Mouse (Mus musculus) stomach, postnatal 0 days (tissue): ENCODE results near the gene Tjap1. TPM values are rescaled to one million over a fixed set of nuclear protein-coding genes. Genes with fewer than 3 reads are reported as not detected.

Source experiments
- ATAC-seq: fragments of 200-750 bp; cut with Nextera tagmentation; 2 replicates; pipeline ENCODE4 v1.8.0; 2017; ENCODE audit not compliant: low FRiP score, low TSS enrichment
- DNase-seq: peaks from one replicate; pipeline ENCODE4 v3.0.0-alpha.2; 2016; ENCODE audit warnings: low spot score
- H3K27ac ChIP-seq: fragments of 300-500 bp; sonication (generic); replicated peaks from 2 replicates; pipeline ENCODE4 v1.5.1; 2014; ENCODE audit warnings: mild to moderate bottlenecking, control low read depth
- H3K27me3 ChIP-seq: fragments of 300-500 bp; sonication (generic); 2 replicates; pipeline ENCODE4 v1.6.1; 2014; ENCODE audit warnings: low read length; ENCODE audit not compliant: control insufficient read depth, insufficient read depth
- H3K36me3 ChIP-seq: fragments of 300-500 bp; sonication (generic); 2 replicates; pipeline ENCODE4 v1.6.1; 2014; ENCODE audit warnings: low read length, mixed read lengths; ENCODE audit not compliant: control insufficient read depth, insufficient read depth
- H3K4me1 ChIP-seq: fragments of 300-500 bp; sonication (generic); replicated peaks from 2 replicates; pipeline ENCODE4 v1.6.1; 2014; ENCODE audit warnings: antibody characterized with exemption; ENCODE audit not compliant: control insufficient read depth, insufficient read depth
- H3K4me2 ChIP-seq: fragments of 300-500 bp; sonication (generic); replicated peaks from 2 replicates; pipeline ENCODE4 v1.6.1; 2014; ENCODE audit warnings: low read depth, mild to moderate bottlenecking, control low read depth, moderate library complexity
- H3K4me3 ChIP-seq: fragments of 300-500 bp; sonication (generic); 2 replicates; pipeline ENCODE4 v1.5.1; 2014; ENCODE audit warnings: low read depth, low read length, control low read depth
- H3K9ac ChIP-seq: fragments of 300-500 bp; sonication (generic); 2 replicates; pipeline ENCODE4 v1.6.1; 2014; ENCODE audit warnings: mild to moderate bottlenecking, low read length, control low read depth, mixed read lengths
- H3K9me3 ChIP-seq: fragments of 300-500 bp; sonication (generic); 2 replicates; pipeline ENCODE4 v1.6.1; 2016; ENCODE audit warnings: low read length; ENCODE audit not compliant: control insufficient read depth
- CTCF ChIP-seq: IDR thresholded peaks from 2 replicates; pipeline ENCODE4 v1.5.1; 2016; ENCODE audit warnings: antibody characterized with exemption, low read depth, mild to moderate bottlenecking, moderate library complexity
- EP300 ChIP-seq: optimal IDR thresholded peaks from 2 replicates; pipeline ENCODE3; 2016; ENCODE audit warnings: antibody characterized with exemption
- WGBS: fragments of 180-500 bp; shearing (Covaris S2); extraction: QIAGEN DNeasy Blood & Tissue Kit; methylation state at CpG from one replicate; pipeline ENCODE4 v1.1.7; 2014; 5-methylcytosine and 5-hydroxymethylcytosine counted together
- polyA plus RNA-seq: library from polyadenylated mRNA; unstranded; fragments of >200 nt; fragmentation: Nextera tagmentation; extraction: Ambion mirVana; gene quantifications from 2 replicates; pipeline ENCODE4 v1.2.1, GENCODE M21; 2015

Tjap1 gene
- polyA plus RNA-seq, 1 experiment from 2014 or later, result 13.5 TPM

DNA sequence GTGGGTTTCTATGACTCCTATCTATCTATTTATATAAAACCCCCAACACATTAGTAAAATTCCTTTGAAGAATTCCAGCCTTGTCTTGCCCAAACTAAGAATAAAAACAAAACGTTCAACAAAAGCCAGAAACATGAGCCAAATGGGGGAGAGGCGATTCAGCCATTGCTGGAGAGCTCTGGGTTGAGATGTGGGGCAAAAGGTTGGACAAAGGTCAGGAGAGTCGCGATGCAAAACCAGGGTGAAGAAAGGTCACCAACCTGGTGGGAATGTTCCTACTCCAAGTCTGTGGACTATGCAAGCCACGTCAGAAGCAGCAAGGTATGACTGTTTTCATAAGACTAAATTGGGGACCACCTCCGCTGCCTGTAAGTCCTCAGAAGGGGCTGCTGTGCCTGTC lies 37.7 kb upstream of the Tjap1 start:
- DNase-seq (no peak), ATAC-seq (no peak)
- 49% methylated on average over 6 of the region's 6 CpGs for WGBS

DNA sequence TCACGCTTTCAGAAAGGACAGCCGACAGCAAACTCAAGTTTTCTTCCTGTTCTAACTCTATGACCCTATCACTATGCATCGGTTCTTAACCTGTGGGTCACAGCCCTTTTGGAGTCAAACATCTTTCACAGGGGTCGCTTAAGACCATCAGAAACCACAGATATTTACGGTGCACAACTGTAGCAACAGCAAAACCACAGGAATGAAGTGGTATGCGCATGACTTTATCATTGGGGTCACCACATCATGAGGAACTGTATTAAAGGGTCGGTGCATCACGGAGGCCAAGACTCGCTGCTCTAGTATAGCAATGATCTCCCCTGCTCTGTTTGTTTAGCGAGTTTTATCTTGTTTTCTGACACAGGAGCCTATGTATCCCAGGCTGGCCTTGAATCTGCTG lies 33.0 kb upstream of the Tjap1 start:
- ATAC-seq, result no peak
- no peak overlapping the region for H3K4me3 ChIP-seq
- H3K36me3 ChIP-seq, result 0 out of 2 replicates have a peak, but pooled peaks cover 2% of the 10 kb centered on the region
- no peak overlapping the region for H3K4me2 ChIP-seq
- H3K27ac ChIP-seq, result no peak overlapping the region
- no peaks in the 10 kb centered on the region for H3K9me3 ChIP-seq
- TF ChIP-seq EP300 (no peak), CTCF (no peak)
- H3K9ac ChIP-seq, result no peak overlapping the region
- DNase-seq, result no peak
- H3K4me1 ChIP-seq, result no peaks in the 10 kb centered on the region
- no peaks in the 10 kb centered on the region for H3K27me3 ChIP-seq
- whole genome bisulfite sequencing, result 84% methylated on average over 10 of the region's 10 CpGs

More for the DNA sequence above, 37.7 kb upstream of the Tjap1 start:
- Histone ChIP-seq H3K27ac (no peak overlapping the region), H3K9me3 (no peaks in the 10 kb centered on the region), H3K27me3 (no peaks in the 10 kb centered on the region), H3K4me2 (no peak overlapping the region), H3K4me3 (no peak overlapping the region), H3K4me1 (no peaks in the 10 kb centered on the region), H3K9ac (no peak overlapping the region), H3K36me3 (peaks cover 3% of the 10 kb centered on the region; the same call in 1 of the 2 replicates)
- TF ChIP-seq EP300 (no peak), CTCF (no peak)

DNA sequence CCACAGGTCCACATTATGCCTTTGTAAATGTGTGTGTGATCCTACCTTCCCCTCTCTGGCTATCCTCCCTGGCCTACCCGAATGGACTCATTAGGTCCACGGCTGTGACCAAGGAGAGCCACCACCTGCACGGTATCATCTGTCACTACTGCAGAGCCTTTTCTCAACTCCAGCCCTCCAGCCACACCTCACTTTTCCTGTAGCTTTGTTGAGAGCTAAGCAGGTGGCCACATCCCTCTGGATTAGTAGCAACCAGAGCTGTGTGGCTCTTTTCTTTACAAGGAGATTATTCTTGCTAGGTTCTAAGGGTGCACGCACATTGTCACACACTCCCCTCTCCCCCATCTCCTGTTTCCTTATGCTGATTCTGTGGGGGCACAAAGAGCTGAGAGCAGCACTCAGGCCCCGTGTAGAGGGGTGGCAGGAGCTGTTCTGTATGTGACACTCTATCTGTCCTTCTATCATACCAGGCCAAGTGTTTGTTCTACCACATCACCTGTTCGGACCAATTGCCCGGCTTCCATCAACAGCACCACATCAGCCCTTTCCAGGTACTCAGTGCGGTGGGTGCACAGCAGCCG lies 30.4 kb upstream of the Tjap1 start:
- ATAC-seq (no peak), DNase-seq (no peak)
- H3K9ac ChIP-seq, result no peak overlapping the region
- H3K9me3 ChIP-seq, result no peaks in the 10 kb centered on the region
- H3K4me1 ChIP-seq, result no peaks in the 10 kb centered on the region
- no peak overlapping the region for H3K4me2 ChIP-seq
- TF ChIP-seq EP300 (no peak), CTCF (no peak)
- 75% methylated on average over 9 of the region's 9 CpGs for WGBS
- 0 out of 2 replicates have a peak, but pooled peaks cover 2% of the 10 kb centered on the region for H3K36me3 ChIP-seq
- H3K27ac ChIP-seq, result no peak overlapping the region
- H3K27me3 ChIP-seq, result no peaks in the 10 kb centered on the region
- no peak overlapping the region for H3K4me3 ChIP-seq

DNA sequence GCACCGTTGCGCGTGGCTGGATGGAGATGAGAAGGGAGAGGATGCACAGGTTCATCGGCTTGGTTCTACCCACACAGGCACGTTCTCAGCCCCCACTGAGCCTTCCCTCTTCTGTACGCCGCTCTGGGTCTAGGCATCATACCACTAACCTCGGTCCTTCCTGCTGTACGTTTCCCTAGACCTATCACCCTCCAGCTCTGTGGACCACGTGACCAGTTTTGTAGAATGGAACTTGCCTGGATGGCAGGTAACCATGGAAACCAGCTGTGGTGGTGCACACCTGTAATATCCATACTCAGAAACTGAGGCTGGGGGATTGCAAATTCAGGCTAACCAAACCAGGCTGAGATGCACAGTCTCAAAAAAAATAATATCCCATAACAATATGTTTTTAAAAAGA lies 27.7 kb upstream of the Tjap1 start:
- no peaks in the 10 kb centered on the region for H3K4me1 ChIP-seq
- no peak overlapping the region for H3K4me2 ChIP-seq
- no peaks in the 10 kb centered on the region for H3K9me3 ChIP-seq
- no peak for DNase-seq
- no peak overlapping the region for H3K4me3 ChIP-seq
- H3K27ac ChIP-seq, result no peak overlapping the region
- ATAC-seq, result no peak
- H3K27me3 ChIP-seq, result no peaks in the 10 kb centered on the region
- 0 out of 2 replicates have a peak, but pooled peaks cover 2% of the 10 kb centered on the region for H3K36me3 ChIP-seq
- WGBS, result 85% methylated on average over 8 of the region's 10 CpGs
- TF ChIP-seq EP300 (no peak), CTCF (no peak)
- no peak overlapping the region for H3K9ac ChIP-seq

DNA sequence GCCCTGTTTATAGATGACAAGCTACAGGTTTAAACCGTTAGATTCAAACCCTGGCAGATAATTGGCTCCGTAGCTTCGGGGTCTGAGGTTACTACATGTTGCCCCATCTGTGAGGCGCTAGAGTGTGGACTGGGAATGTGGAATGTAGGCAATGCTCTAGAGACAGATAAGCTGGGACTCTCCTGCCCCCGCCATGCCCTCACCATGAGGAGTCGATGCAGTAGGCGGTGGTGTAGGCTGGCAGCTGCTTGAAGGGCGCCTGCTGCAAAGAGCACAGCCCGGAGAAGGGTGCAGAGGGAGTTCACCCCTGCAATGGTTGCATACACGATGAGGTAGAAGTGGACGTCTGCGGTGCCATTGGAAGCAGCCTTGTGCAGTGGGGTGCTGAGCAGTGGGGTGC lies 27.0 kb upstream of the Tjap1 start:
- H3K27ac ChIP-seq, result no peak overlapping the region
- H3K27me3 ChIP-seq, result no peaks in the 10 kb centered on the region
- TF ChIP-seq EP300, result no peak
- no peak for TF ChIP-seq CTCF
- no peak overlapping the region for H3K4me2 ChIP-seq
- 78% methylated on average over 12 of the region's 12 CpGs for WGBS
- no peaks in the 10 kb centered on the region for H3K4me1 ChIP-seq
- H3K9ac ChIP-seq, result no peak overlapping the region
- ATAC-seq, result 0 out of 2 replicates have a peak, but pooled peaks have one; percentile 30
- no peak overlapping the region for H3K4me3 ChIP-seq
- no peak for DNase-seq
- 0 out of 2 replicates have a peak, but pooled peaks cover 2% of the 10 kb centered on the region for H3K36me3 ChIP-seq
- no peaks in the 10 kb centered on the region for H3K9me3 ChIP-seq

DNA sequence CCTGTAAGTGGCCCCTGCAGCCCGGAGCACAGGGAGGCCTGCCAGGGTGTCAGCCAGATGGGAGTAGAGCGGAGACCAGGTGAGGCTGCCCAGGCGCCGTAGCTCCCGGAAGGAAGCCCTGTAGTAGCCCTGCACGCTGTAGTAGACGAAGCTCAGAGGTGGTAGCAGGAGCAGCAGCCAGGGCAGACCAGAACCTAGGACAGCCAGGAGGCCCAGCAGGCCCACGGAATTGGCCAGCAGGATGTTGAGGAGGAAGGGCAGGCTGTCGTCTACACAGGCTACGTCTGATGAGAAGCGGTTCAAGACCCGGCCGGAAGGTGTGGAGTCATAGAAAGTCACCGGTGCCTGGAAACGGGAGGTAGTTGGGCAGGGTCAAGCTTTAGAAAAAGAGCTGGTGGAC lies 24.1 kb upstream of the Tjap1 start:
- Histone ChIP-seq H3K4me3 (no peak overlapping the region), H3K27ac (no peak overlapping the region), H3K36me3 (no peaks in the 10 kb centered on the region), H3K4me2 (no peak overlapping the region), H3K27me3 (no peaks in the 10 kb centered on the region), H3K4me1 (no peaks in the 10 kb centered on the region), H3K9me3 (no peaks in the 10 kb centered on the region), H3K9ac (no peak overlapping the region)
- no peak for TF ChIP-seq EP300
- TF ChIP-seq CTCF, result no peak
- DNase-seq, result no peak
- no peak for ATAC-seq
- WGBS, result 92% methylated on average over 15 of the region's 15 CpGs
